Mouse (Mus musculus) MEL (cell line): ENCODE measurements around the gene Unc13d. TPM values are rescaled to one million over a fixed set of nuclear protein-coding genes. Genes with fewer than 3 reads are reported as not detected.

Experiments
- DNase-seq: peaks from one replicate; pipeline ENCODE4 v3.0.0; 2011; ENCODE audit warnings: low read depth, low spot score
- H3K27ac ChIP-seq: 2 replicates; pipeline ENCODE4 v1.5.1; 2012; ENCODE audit warnings: low read depth, mild to moderate bottlenecking, control low read depth, low read length, moderate library complexity; ENCODE audit not compliant: control insufficient read depth
- H3K27me3 ChIP-seq, 2 experiments: fragments of 150-350 bp in 1 of 2; sonication (generic) in 1 of 2; 2 replicates each; pipeline ENCODE4 v1.6.1; 2012; ENCODE audit warnings: low read length in 2 of 2, mild to moderate bottlenecking in 2 of 2, improper control_type of control experiment in 1 of 2, moderate library complexity in 1 of 2; ENCODE audit not compliant: insufficient read depth in 2 of 2, control insufficient read depth in 1 of 2
- H3K36me3 ChIP-seq, 2 experiments: 2 replicates each; pipeline ENCODE4 v1.6.1; 2012 to 2014; ENCODE audit warnings: low read length in 2 of 2, improper control_type of control experiment in 1 of 2, inconsistent platforms in 1 of 2, mild to moderate bottlenecking in 1 of 2; ENCODE audit not compliant: insufficient read depth in 2 of 2, control insufficient read depth in 1 of 2
- H3K4me1 ChIP-seq, 2 experiments: fragments of 150-350 bp in 1 of 2; sonication (generic) in 1 of 2; 2 replicates each; pipeline ENCODE4 v1.6.1; 2012; ENCODE audit warnings: low read length in 2 of 2, improper control_type of control experiment in 1 of 2, mild to moderate bottlenecking in 1 of 2; ENCODE audit not compliant: insufficient read depth in 2 of 2, control insufficient read depth in 1 of 2
- H3K4me3 ChIP-seq, 2 experiments: fragments of 150-350 bp in 1 of 2; sonication (generic) in 1 of 2; 2 replicates each; pipeline ENCODE4 v1.5.1; 2012; ENCODE audit warnings: low read depth in 2 of 2, low read length in 2 of 2, mild to moderate bottlenecking in 2 of 2, moderate library complexity in 2 of 2, control low read depth in 1 of 2, improper control_type of control experiment in 1 of 2; ENCODE audit not compliant: control insufficient read depth in 1 of 2, insufficient read depth in 1 of 2
- H3K79me2 ChIP-seq: 2 replicates; pipeline ENCODE4 v1.6.1; 2012; ENCODE audit warnings: mild to moderate bottlenecking, low read length, moderate library complexity; ENCODE audit not compliant: control insufficient read depth, poor library complexity, insufficient read depth
- H3K9ac ChIP-seq: 2 replicates; pipeline ENCODE4 v1.6.1; 2012; ENCODE audit warnings: low read depth, mild to moderate bottlenecking, control low read depth, low read length, moderate library complexity; ENCODE audit not compliant: control insufficient read depth, poor library complexity, severe bottlenecking
- H3K9me3 ChIP-seq: fragments of 150-350 bp; sonication (generic); replicated peaks from 2 replicates; pipeline ENCODE4 v1.6.1; 2012; ENCODE audit warnings: mild to moderate bottlenecking, low read length, improper control_type of control experiment, moderate library complexity; ENCODE audit not compliant: insufficient read depth
- BHLHE40 ChIP-seq: IDR thresholded peaks from 2 replicates; pipeline ENCODE4 v1.6.1; 2012; ENCODE audit warnings: low read depth, mild to moderate bottlenecking, inconsistent platforms, low read length, improper control_type of control experiment, borderline replicate concordance
- CHD1 ChIP-seq: IDR thresholded peaks from 2 replicates; pipeline ENCODE4 v1.6.1; 2012; ENCODE audit warnings: low read depth, mild to moderate bottlenecking, inconsistent platforms, low read length, improper control_type of control experiment
- CTCF ChIP-seq, 3 experiments: IDR thresholded peaks in 2 of 3; conservative IDR thresholded peaks in 1 of 3; 2 replicates each; pipeline ENCODE4 v1.5.1; 2011 to 2012; ENCODE audit warnings: low read length in 3 of 3, low read depth in 2 of 3, mild to moderate bottlenecking in 2 of 3, improper control_type of control experiment in 1 of 3, inconsistent platforms in 1 of 3, mixed read lengths in 1 of 3, moderate library complexity in 1 of 3; ENCODE audit not compliant: control insufficient read depth in 1 of 3, insufficient read depth in 1 of 3, poor library complexity in 1 of 3, severe bottlenecking in 1 of 3
- E2F4 ChIP-seq: IDR thresholded peaks from 2 replicates; pipeline ENCODE4 v1.6.1; 2011; ENCODE audit warnings: low read depth, low read length, improper control_type of control experiment, borderline replicate concordance
- ELF1 ChIP-seq: IDR thresholded peaks from 2 replicates; pipeline ENCODE4 v1.6.1; 2014; ENCODE audit warnings: low read depth, mild to moderate bottlenecking, inconsistent platforms, low read length, improper control_type of control experiment, moderate library complexity
- EP300 ChIP-seq, 2 experiments: IDR thresholded peaks; 2 replicates each; pipeline ENCODE4 v1.6.1; 2011; ENCODE audit warnings: improper control_type of control experiment in 2 of 2, low read length in 2 of 2, low read depth in 1 of 2, mild to moderate bottlenecking in 1 of 2
- GATA1 ChIP-seq: IDR thresholded peaks from 2 replicates; pipeline ENCODE4 v1.6.1; 2011; ENCODE audit warnings: low read depth, low read length, improper control_type of control experiment
- HCFC1 ChIP-seq: IDR thresholded peaks from 2 replicates; pipeline ENCODE4 v1.6.1; 2012; ENCODE audit warnings: low read depth, mild to moderate bottlenecking, inconsistent platforms, low read length, improper control_type of control experiment, moderate library complexity
- JUND ChIP-seq: IDR thresholded peaks from 2 replicates; pipeline ENCODE4 v1.6.1; 2011; ENCODE audit warnings: low read depth, mild to moderate bottlenecking, improper control_type of control experiment, low read length
- KAT2A ChIP-seq: conservative IDR thresholded peaks from 2 replicates; pipeline ENCODE4 v1.6.1; 2012; ENCODE audit warnings: low read depth, low read length, improper control_type of control experiment, inconsistent platforms
- MAFK ChIP-seq: IDR thresholded peaks from 2 replicates; pipeline ENCODE4 v1.6.1; 2011; ENCODE audit warnings: low read depth, mild to moderate bottlenecking, low read length, improper control_type of control experiment, borderline replicate concordance
- MAX ChIP-seq: IDR thresholded peaks from 2 replicates; pipeline ENCODE4 v1.6.1; 2011; ENCODE audit warnings: low read length, improper control_type of control experiment
- MAZ ChIP-seq: IDR thresholded peaks from 2 replicates; pipeline ENCODE4 v1.6.1; 2012; ENCODE audit warnings: low read depth, mild to moderate bottlenecking, inconsistent platforms, low read length, improper control_type of control experiment
- MEF2A ChIP-seq: IDR thresholded peaks from 2 replicates; pipeline ENCODE4 v1.6.1; 2014; ENCODE audit warnings: low read depth, mild to moderate bottlenecking, inconsistent platforms, low read length, improper control_type of control experiment; ENCODE audit not compliant: poor library complexity, insufficient replicate concordance, severe bottlenecking; ENCODE audit errors: extremely low read depth
- MXI1 ChIP-seq: IDR thresholded peaks from 2 replicates; pipeline ENCODE4 v1.6.1; 2011; ENCODE audit warnings: mild to moderate bottlenecking, low read depth, low read length, improper control_type of control experiment
- MYB ChIP-seq: IDR thresholded peaks from 2 replicates; pipeline ENCODE4 v1.6.1; 2011; ENCODE audit warnings: mild to moderate bottlenecking, low read depth, low read length, improper control_type of control experiment
- NELFE ChIP-seq: IDR thresholded peaks from 2 replicates; pipeline ENCODE4 v1.6.1; 2011; ENCODE audit warnings: low read depth, low read length, improper control_type of control experiment
- NRF1 ChIP-seq: IDR thresholded peaks from 2 replicates; pipeline ENCODE4 v1.6.1; 2014; ENCODE audit warnings: low read depth, mild to moderate bottlenecking, inconsistent platforms, low read length, improper control_type of control experiment, moderate library complexity; ENCODE audit not compliant: poor library complexity, insufficient read depth, severe bottlenecking
- POLR2A ChIP-seq, 2 experiments: IDR thresholded peaks; 2 replicates each; pipeline ENCODE4 v1.6.1; 2011 to 2012; ENCODE audit warnings: low read length in 2 of 2, mild to moderate bottlenecking in 2 of 2, control low read depth in 1 of 2, improper control_type of control experiment in 1 of 2, low read depth in 1 of 2, moderate library complexity in 1 of 2; ENCODE audit not compliant: control insufficient read depth in 1 of 2, insufficient read depth in 1 of 2, poor library complexity in 1 of 2
- POLR2AphosphoS2 ChIP-seq: IDR thresholded peaks from 2 replicates; pipeline ENCODE4 v1.6.1; 2011; ENCODE audit warnings: low read length, improper control_type of control experiment
- POLR2AphosphoS5 ChIP-seq: IDR thresholded peaks from 2 replicates; pipeline ENCODE4 v1.6.1; 2012; ENCODE audit warnings: low read depth, borderline replicate concordance, mild to moderate bottlenecking, inconsistent platforms, low read length, moderate library complexity, mixed read lengths
- RCOR1 ChIP-seq: IDR thresholded peaks from 2 replicates; pipeline ENCODE4 v1.6.1; 2012; ENCODE audit warnings: low read depth, mild to moderate bottlenecking, inconsistent platforms, low read length, improper control_type of control experiment
- SMC3 ChIP-seq: IDR thresholded peaks from 2 replicates; pipeline ENCODE4 v1.6.1; 2011; ENCODE audit warnings: low read depth, low read length, improper control_type of control experiment
- TAL1 ChIP-seq: IDR thresholded peaks from 2 replicates; pipeline ENCODE4 v1.6.1; 2012; ENCODE audit warnings: mild to moderate bottlenecking, inconsistent platforms, low read length, moderate library complexity, mixed read lengths
- TCF12 ChIP-seq: IDR thresholded peaks from 2 replicates; pipeline ENCODE4 v1.6.1; 2014; ENCODE audit warnings: low read depth, mild to moderate bottlenecking, inconsistent platforms, low read length, improper control_type of control experiment, moderate library complexity
- UBTF ChIP-seq: IDR thresholded peaks from 2 replicates; pipeline ENCODE4 v1.6.1; 2012; ENCODE audit warnings: low read depth, mild to moderate bottlenecking, inconsistent platforms, low read length, improper control_type of control experiment, moderate library complexity, borderline replicate concordance; ENCODE audit not compliant: insufficient read depth
- USF1 ChIP-seq: IDR thresholded peaks from 2 replicates; pipeline ENCODE4 v1.6.1; 2014; ENCODE audit warnings: low read depth, mild to moderate bottlenecking, inconsistent platforms, low read length, improper control_type of control experiment, moderate library complexity
- USF2 ChIP-seq, 2 experiments: IDR thresholded peaks; 2 replicates each; pipeline ENCODE4 v1.6.1; 2011 to 2012; ENCODE audit warnings: improper control_type of control experiment in 2 of 2, low read length in 2 of 2, borderline replicate concordance in 1 of 2, inconsistent platforms in 1 of 2, low read depth in 1 of 2, mild to moderate bottlenecking in 1 of 2; ENCODE audit not compliant: insufficient read depth in 1 of 2
- ZC3H11A ChIP-seq: IDR thresholded peaks from 2 replicates; pipeline ENCODE4 v1.6.1; 2012; ENCODE audit warnings: low read depth, mild to moderate bottlenecking, inconsistent platforms, low read length, improper control_type of control experiment
- ZMIZ1 ChIP-seq: IDR thresholded peaks from 2 replicates; pipeline ENCODE4 v1.6.1; 2012; ENCODE audit warnings: low read depth, mild to moderate bottlenecking, inconsistent platforms, low read length, improper control_type of control experiment, moderate library complexity
- ZNF384 ChIP-seq: IDR thresholded peaks from 2 replicates; pipeline ENCODE4 v1.6.1; 2012; ENCODE audit warnings: low read depth, mild to moderate bottlenecking, inconsistent platforms, low read length, improper control_type of control experiment
- polyA plus RNA-seq, 2 experiments: library from polyadenylated mRNA; stranded (reverse) in 1 of 2; unstranded in 1 of 2; fragments of >175 nt in 1 of 2; fragments of >200 nt in 1 of 2; gene quantifications; 2 replicates each; pipeline versions ENCODE4 v1.2.1 to v1.2.4; 2012; ENCODE audit warnings: low replicate concordance in 2 of 2, low read depth in 1 of 2; ENCODE audit not compliant: insufficient read length in 2 of 2, insufficient read depth in 1 of 2, missing spikeins in 1 of 2
- total RNA-seq: library from RNA; depleted of rRNA; stranded (reverse); fragments of 300-350 nt; gene quantifications from 2 replicates; pipeline ENCODE4 v1.2.3, GENCODE M21; 2012

The Unc13d gene
- total and polyA plus RNA-seq, 3 experiments: 115 to 146 TPM; not detected in 1

DNA sequence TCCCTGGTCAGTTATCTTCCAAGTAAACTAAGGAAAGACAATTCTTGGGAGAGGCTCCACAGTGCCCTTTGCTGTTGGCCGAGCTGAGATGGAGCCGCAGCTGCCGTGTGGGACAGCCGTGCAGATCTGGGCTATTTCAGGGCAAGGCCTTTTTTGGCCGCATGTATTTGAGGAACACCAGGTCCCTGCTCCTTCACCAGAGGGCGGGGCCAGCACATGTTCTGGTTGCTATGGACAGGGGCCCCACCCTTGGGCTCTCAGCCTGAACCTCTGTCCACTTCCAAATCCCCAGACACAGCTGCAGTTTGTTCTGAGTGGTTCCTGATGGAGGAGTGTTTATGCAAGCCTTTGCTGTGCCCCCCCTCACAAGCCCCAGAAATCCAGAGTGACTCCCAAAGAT is 22.6 kb upstream of the Unc13d start:
- peaks cover 0 to 31% of the 10 kb centered on the region in 2 experiments; a peak in 2 of 4 replicates for H3K36me3 ChIP-seq
- no peaks in the 10 kb centered on the region for H3K9me3 ChIP-seq
- no peak overlapping the region for H3K4me3 ChIP-seq
- no peak overlapping the region for H3K9ac ChIP-seq
- no peaks in the 10 kb centered on the region for H3K79me2 ChIP-seq
- TF ChIP-seq USF1 (no peak), POLR2A (IDR thresholded peaks at IDR 0.05; ENCODE audit: control insufficient read depth in 1 of 2, insufficient read depth in 1 of 2, low read depth in 1 of 2, low read length in 2 of 2, poor library complexity in 1 of 2) (no peak), MXI1 (no peak), POLR2AphosphoS2 (no peak), ZNF384 (no peak), NRF1 (no peak), E2F4 (no peak), RCOR1 (no peak)
- TF ChIP-seq, all 39 proteins: peak for 0
- no peak for DNase-seq
- Histone ChIP-seq H3K27ac (no peak overlapping the region), H3K4me1 (peaks cover 15 to 31% of the 10 kb centered on the region in 2 experiments), H3K27me3 (no peaks in the 10 kb centered on the region)

DNA sequence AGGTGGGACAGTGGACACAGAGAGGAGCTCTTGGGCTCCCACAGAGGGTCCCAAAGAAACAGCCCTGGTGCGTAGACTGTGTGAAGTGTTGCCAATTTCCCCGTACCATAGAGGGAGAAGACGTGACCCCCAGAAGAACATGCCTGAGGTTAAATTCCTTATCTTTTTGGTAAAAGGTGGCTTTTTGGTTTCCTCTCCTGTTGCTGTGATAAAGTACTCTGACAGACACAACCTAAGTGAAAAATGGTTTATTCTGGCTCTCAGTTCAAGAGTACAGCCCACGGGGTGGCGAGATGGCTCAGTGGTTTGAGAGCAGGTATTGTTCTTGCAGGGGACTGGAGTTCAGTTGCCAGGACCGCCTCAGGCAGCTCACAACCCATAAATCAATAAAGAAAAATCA is 21.7 kb upstream of the Unc13d start:
- DNase-seq: peak; percentile 61
- H3K36me3 ChIP-seq: peaks cover 0 to 35% of the 10 kb centered on the region in 2 experiments; a peak in 2 of 4 replicates
- no peak overlapping the region for H3K27ac ChIP-seq
- peaks cover 14 to 35% of the 10 kb centered on the region in 2 experiments for H3K4me1 ChIP-seq
- H3K9me3 ChIP-seq: no peaks in the 10 kb centered on the region
- no peak overlapping the region for H3K4me3 ChIP-seq
- H3K79me2 ChIP-seq: no peaks in the 10 kb centered on the region
- no peak overlapping the region for H3K9ac ChIP-seq
- no peaks in the 10 kb centered on the region for H3K27me3 ChIP-seq
- TF ChIP-seq TCF12 (peak; percentile 83), MAFK (no peak), ZMIZ1 (no peak), UBTF (no peak), KAT2A (no peak), CHD1 (no peak), HCFC1 (peak; percentile 63), USF1 (no peak), NELFE (no peak), MXI1 (no peak; the same call in 1 of the 2 replicates), USF2 (IDR thresholded peaks at IDR 0.05; ENCODE audit: borderline replicate concordance in 1 of 2, insufficient read depth in 1 of 2, low read depth in 1 of 2, low read length in 2 of 2) (no peak), TAL1 (peak; percentile 64), GATA1 (peak; percentile 86), MAZ (0 out of 2 replicates have a peak, but pooled peaks have one; percentile 41), SMC3 (no peak), CTCF (IDR thresholded peaks at IDR 0.05 in 2 of 3, conservative IDR thresholded peaks at IDR 0.05 in 1 of 3; ENCODE audit: control insufficient read depth in 1 of 3, insufficient read depth in 1 of 3, low read depth in 2 of 3, low read length in 3 of 3, poor library complexity in 1 of 3, severe bottlenecking in 1 of 3) (no peak), POLR2AphosphoS5 (no peak), JUND (no peak), ELF1 (0 out of 2 replicates have a peak, but pooled peaks have one; percentile 14), ZC3H11A (no peak), MEF2A (no peak), POLR2AphosphoS2 (no peak), ZNF384 (peak; percentile 42), MYB (no peak), MAX (no peak), BHLHE40 (peak; percentile 43; the same call in 1 of the 2 replicates), EP300 (IDR thresholded peaks at IDR 0.05; ENCODE audit: low read depth in 1 of 2, low read length in 2 of 2) (peak; percentile 85)
